Mouse (Mus musculus) cerebellum, postnatal 14 days (tissue): ENCODE results near the gene Trp53.
"Not testable (repeated sequence)": the region's sequence is repeated elsewhere in the genome, so short reads cannot be mapped to it uniquely, and the experiment has no call there.

Experiments used
- DNase-seq, 2 experiments: peaks; one replicate each; pipeline ENCODE4 v3.0.0; 2021; ENCODE audit warnings: mixed read lengths in 2 of 2

Gene Trp53

GRCm38 (mm10) chr11:69580091-69580514 is at the start of gene Trp53, which contains the start of gene Wrap53:
TSS of gene Trp53 (plus strand) at chr11:69580359.
TSS of gene Wrap53 (minus strand) at chr11:69580255.
- peak; percentile 90 for DNase-seq

GRCm38 (mm10) chr11:69530755-69531154 is 49.4 kb upstream of the Trp53 start:
- DNase-seq: not testable (repeated sequence)

GRCm38 (mm10) chr11:69532480-69533150 is 47.5 kb upstream of the Trp53 start:
- peak; percentile 40 to 41 for DNase-seq

GRCm38 (mm10) chr11:69534990-69535389 is 45.2 kb upstream of the Trp53 start:
- no peak for DNase-seq

GRCm38 (mm10) chr11:69540700-69541099 is 39.5 kb upstream of the Trp53 start:
- no peak for DNase-seq

GRCm38 (mm10) chr11:69541741-69542140 is 38.4 kb upstream of the Trp53 start:
- DNase-seq: not testable (repeated sequence)

- no peak for DNase-seq
These were observed 36.6 kb upstream of the Trp53 start for GRCm38 (mm10) chr11:69543598-69543997.

GRCm38 (mm10) chr11:69545957-69546356 is 34.2 kb upstream of the Trp53 start:
- DNase-seq: no peak

GRCm38 (mm10) chr11:69546423-69547053 is 33.6 kb upstream of the Trp53 start:
- DNase-seq: peak; percentile 87 to 93

GRCm38 (mm10) chr11:69547071-69547470 is 33.1 kb upstream of the Trp53 start:
- peak; percentile 46 to 72 for DNase-seq

GRCm38 (mm10) chr11:69549060-69549656 is 31.0 kb upstream of the Trp53 start, which contains the start of gene Dnah2:
TSS of gene Dnah2 (minus strand) at chr11:69549110.
- no peak for DNase-seq

GRCm38 (mm10) chr11:69551310-69551709 is 28.8 kb upstream of the Trp53 start:
- DNase-seq: no peak

- peak; percentile 63 to 73 for DNase-seq
These were observed 27.4 kb upstream of the Trp53 start for GRCm38 (mm10) chr11:69552622-69553340.

GRCm38 (mm10) chr11:69553341-69553721 is 26.8 kb upstream of the Trp53 start:
- DNase-seq: no peak

- no peak for DNase-seq
These were observed 25.5 kb upstream of the Trp53 start for GRCm38 (mm10) chr11:69554539-69555140.

GRCm38 (mm10) chr11:69557381-69557958 is 22.7 kb upstream of the Trp53 start:
- peak; percentile 72 to 85 for DNase-seq

- DNase-seq: no peak
These were observed 21.4 kb upstream of the Trp53 start for GRCm38 (mm10) chr11:69558756-69559155.

- no peak for DNase-seq
These were observed 21.0 kb upstream of the Trp53 start for GRCm38 (mm10) chr11:69559183-69559582.

- DNase-seq: peak; percentile 55 to 67
These were observed 20.1 kb upstream of the Trp53 start, which contains the start of gene Efnb3 for GRCm38 (mm10) chr11:69559851-69560765. TSS of gene Efnb3 (minus strand) at chr11:69560205.

GRCm38 (mm10) chr11:69560896-69561854 is 19.0 kb upstream of the Trp53 start:
- DNase-seq: no peak
